Mouse (Mus musculus): ENCODE data around the gene Prkcsh.

Prkcsh gene

DNA sequence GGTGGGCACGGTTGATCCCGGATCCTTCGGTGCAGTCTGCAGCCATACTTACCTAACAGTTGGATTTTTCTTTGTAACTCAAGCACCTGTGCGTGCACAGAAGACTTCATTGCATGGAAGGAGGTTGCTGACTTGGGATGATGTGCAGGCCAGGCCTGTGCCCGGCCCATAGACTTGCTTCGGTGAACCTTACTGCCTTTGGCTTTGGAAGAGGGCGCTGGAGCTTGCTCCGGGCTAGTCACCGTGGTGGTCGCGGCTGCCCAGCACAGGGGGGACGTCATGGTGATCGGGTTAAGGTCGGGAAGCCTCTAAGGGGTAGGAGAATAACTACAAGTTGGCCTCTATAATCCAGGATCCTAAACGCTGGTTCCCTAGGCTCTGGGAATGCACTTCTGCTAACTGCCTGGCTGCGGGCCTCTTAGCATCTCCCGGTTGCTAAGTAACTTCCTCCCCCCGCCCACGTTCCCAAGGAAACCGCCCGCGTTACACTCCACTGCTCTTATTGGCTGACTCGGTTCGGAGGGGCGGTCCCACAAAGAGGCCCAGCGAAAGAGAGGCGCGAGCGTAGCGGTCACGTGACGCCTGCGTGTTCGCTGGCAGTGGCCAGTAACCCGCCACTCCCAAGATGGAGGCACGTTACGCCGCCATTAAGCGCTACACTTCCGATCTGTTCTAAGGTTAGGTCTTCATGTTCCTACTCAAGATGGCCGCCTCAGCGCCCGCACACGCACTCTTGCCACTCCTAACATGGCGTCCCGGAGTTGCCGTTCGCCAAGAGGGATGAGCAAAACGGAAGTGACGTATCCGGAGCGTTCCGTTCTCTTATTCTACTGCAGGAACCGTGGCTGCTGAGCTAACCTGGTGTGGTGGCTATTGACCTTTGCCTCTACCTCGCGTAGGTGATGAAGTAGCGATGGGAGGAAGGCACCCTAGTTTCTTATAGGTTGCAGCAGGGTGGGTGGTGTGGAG lies at the start of gene Prkcsh, which contains the start of gene Ccdc151:
Prkcsh (plus strand) TSS at position 613 of the 969 bp plus-strand sequence.
Ccdc151 (minus strand) TSS at position 441 of the 969 bp plus-strand sequence.
- peak; percentile 100 for DNase-seq

- no peak for DNase-seq
Measured at GRCm38 (mm10) chr9:21953600-21953999, 49.0 kb upstream of the Prkcsh start.

GRCm38 (mm10) chr9:21954635-21955034 lies 48.0 kb upstream of the Prkcsh start:
- DNase-seq = peak; percentile 53

GRCm38 (mm10) chr9:21955225-21955569 lies 47.4 kb upstream of the Prkcsh start:
- no peak for DNase-seq

DNA sequence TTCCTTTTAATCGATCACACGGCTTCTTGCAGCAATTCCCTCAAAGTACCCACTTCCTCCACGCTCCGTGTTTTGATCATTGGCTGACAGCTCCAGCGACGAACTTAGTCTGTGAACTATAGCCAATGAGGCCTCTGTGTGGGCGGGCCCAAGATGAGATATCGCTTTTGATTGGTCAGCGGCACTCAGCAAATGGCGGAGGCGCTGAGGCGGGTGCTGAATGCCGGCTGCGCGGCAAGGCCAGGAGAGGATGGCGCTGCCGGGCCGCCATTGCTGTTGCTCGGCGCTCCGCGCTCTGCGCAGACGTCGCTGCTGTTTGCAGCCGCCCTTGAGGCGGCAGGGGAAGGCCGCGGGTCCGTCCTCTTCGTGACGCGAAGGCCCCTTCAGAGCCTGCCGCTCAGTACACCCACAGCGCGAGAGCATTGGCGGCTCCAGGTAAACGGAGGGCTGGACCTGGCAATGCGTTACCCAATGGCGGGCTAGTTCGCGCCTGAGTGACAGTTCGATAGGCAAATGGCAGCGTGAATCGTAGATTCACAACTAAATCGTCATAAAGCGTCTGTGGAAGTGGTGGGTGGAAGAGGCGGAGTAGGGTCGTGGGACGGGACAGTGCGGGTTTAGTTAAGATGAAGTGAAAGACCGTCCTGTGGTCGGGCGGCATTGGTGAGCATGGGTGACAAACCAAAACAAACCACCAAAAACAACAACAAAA lies 46.9 kb upstream of the Prkcsh start, which contains the start of gene Swsap1:
Swsap1 (plus strand) TSS at position 186 of the 712 bp plus-strand sequence.
- peak; percentile 98 for DNase-seq

GRCm38 (mm10) chr9:21958372-21958771 lies 44.2 kb upstream of the Prkcsh start:
- DNase-seq = peak; percentile 44

DNA sequence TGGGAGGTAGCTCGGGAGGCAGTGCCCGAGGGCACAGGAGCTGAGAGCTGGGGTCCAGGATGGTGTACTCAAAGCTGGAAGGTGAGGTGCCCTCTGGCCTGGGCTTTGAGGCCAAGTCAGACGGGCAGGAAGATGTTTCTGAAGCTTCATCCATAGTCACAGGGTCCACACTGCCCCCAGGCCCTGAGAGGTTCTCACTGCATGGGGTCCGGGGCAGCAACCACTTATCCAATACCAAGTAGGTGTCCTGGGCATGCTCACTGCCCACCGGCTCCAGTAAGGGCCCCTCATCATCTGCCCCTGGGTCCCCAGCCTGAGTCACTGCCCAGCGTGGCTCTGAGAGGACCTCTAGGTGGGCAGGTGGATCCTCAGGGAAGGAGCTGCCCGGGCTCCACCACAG lies 43.4 kb upstream of the Prkcsh start:
- peak; percentile 53 for DNase-seq

- DNase-seq = no peak
Measured at GRCm38 (mm10) chr9:21960135-21960534, 42.5 kb upstream of the Prkcsh start.

DNA sequence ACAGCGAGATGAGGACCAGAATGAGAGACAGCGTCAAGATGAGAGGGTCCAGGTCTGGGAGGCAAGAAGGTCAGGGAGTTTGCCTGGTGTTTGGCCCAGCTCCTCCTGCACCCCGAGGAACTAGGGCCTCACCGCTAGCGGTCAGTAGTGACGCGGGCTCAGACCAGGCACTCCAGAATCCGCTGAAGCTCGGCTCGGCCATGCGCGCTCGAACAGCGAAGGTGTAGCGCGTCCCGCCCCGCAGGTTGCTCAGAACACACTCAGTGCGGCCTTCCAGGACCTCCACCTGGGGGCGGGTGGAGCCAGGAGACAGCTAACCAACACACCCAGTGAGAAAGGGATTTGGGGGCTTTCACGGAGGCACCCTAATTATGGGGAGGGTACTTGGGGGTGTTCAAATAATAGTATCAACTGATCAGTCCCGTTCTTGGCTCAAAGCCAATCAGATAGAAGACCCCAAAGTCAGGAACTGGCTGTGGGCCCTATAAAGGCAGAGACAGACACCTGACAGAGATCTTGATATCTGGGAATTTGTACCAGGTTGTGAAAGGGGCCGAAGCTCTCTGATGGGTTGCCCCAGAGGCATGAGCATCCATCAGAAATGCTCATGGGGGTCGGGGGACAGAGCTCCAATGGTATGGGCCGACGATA lies 41.9 kb upstream of the Prkcsh start:
- DNase-seq = no peak

DNA sequence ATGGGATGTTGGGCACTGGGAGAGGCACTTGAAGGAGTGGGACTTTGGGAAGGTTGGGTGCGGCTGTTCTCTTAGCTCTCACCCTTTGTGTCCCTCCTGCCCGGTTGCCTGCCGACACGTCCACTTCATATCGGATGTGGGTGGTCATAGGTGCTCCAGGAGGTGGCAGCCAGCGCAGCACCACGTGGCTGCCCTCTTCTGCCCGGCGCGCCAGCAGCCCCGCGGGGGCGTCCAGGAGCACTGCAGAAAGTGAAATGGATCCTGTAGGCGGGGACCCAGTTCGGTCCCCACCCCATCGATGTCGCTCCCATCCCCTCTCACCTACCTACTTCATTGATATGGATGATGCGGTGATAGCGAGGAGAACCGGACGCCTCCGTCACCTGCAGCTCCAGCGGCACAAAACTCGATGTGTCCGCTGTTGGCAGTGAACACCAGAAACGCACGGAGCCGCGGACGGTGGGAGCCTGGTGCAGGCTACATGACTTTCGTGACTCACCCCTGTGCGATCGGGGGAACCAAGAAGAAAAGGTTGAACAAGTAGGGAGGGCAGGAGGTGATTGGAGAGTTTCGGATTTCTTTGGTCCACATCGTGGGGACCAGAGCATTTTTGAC lies 41.1 kb upstream of the Prkcsh start:
- no peak for DNase-seq

- DNase-seq = no peak
Measured at GRCm38 (mm10) chr9:21962010-21962409, 40.6 kb upstream of the Prkcsh start.

- DNase-seq = peak; percentile 77
Measured at GRCm38 (mm10) chr9:21962416-21963059, 40.1 kb upstream of the Prkcsh start.

DNA sequence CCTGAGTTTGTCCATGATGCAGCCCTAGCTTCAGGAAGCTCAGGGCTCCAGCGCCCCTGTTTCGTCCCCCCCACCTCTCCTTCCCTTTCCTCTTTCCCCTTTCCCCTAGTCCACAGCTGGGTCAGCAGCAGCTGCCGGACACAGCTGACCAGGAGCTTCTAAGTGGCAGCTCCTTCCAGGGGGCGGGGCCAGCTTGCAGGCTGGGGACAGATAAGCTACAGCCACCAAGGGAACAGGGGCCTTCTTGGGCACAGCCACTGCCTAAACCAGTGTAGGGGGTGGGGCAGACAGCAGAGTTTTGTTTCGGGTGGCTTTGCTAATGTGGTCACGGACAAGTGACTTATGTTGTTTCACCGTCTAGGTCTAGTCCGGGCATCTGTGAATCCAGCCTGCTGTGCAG lies 39.2 kb upstream of the Prkcsh start, which contains the start of gene Epor:
Epor (minus strand) TSS at position 90 of the 400 bp plus-strand sequence.
- DNase-seq = no peak

DNA sequence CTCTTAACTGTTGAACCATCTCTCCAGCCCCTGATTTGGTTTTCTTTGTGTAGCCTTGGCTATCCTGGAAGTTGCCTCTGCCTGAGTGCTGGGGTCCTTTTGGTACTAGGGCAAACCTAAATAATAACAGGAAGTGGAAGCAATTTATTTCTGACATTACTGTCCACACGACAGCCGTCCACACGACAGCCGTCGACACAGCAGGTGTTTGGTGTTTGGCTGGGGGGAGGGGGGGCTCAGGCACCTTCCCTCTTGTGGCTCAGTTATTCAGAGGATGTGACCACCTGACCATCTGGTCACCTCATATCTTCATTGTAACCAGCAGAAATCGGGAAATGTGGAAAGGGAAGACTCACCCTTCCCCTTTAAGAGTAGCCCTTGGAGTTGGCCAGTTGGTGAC lies 33.7 kb upstream of the Prkcsh start:
- DNase-seq = no peak

GRCm38 (mm10) chr9:21969304-21969703 lies 33.3 kb upstream of the Prkcsh start:
- no peak for DNase-seq

DNA sequence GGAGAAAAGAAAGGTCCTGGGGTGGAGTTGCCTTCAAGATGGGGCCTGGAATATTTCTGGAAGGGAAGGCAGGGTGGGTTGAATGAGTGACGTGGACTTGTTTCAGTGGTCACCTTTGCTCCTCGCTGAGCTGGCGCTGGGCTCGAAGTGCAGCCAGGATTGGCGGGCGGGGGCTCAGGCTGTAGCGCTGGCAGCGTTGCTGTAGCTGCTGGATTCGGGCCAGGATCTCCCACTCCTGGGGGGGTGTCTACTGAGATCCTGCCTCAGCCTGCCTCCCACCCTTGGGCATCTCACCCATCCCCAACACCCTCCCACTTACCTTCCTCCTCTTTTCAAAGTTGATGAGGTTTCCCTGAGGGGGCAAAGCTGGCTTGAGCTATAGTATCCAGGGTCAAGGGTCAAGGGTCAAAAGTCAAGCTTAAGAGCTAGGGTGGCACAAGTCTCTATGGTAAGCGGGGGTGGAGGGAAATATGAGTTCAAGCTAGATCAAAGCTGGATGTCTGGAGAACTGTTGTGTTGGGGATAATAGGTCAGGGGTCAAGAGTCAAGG lies 25.9 kb upstream of the Prkcsh start:
- DNase-seq = no peak

DNA sequence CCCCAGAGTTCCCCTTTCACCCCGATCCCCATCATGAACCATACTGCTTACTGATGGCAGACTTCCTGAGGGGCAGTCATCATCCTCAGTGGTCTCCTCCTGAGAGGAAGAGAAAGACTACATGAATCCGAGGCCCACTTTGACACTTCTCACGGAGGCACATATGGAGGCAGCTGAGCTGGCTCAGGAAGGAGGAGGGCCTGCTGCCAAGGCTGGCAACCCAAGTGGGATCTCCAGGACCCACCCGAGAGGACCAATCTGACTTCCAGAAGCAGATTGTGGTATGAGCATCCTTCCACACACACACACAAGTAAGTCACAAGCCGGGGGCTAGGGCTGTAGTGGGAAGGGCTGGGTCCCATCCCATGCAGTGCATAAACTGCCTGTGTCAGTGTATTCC lies 25.3 kb upstream of the Prkcsh start:
- no peak for DNase-seq

- DNase-seq = no peak
Measured at GRCm38 (mm10) chr9:21977972-21978371, 24.6 kb upstream of the Prkcsh start.

GRCm38 (mm10) chr9:21978398-21979128 lies 24.0 kb upstream of the Prkcsh start:
- no peak for DNase-seq

DNA sequence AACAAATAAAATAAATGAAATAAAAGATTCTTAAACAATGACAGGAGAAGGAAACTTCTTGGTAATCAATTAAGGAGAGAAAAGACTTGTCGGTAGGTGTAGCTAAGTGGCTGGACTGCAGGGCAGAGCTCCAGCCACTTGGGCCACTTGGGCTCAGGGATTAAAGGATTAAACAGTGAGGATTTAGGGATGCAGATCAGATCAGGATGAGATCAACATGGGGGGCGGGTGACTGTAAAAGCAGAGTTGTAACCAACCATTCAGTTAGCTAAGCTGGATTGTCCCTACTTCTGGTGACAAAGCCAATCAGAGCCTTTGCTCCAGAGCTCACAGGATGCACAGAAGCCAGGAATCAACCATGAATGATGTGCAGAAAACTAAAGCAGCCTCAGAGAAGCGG lies 18.7 kb upstream of the Prkcsh start:
- no peak for DNase-seq

All from cerebellum, adult 11-12 months (tissue).